Mouse (Mus musculus) CH12.LX (cell line): ENCODE data around the gene Abr. TPM values are rescaled to one million over a fixed set of nuclear protein-coding genes. Genes with fewer than 3 reads are reported as not detected.

ENCODE experiments used
- DNase-seq: peaks from one replicate; pipeline ENCODE4 v3.0.0-alpha.2; 2013; ENCODE audit errors: extremely low read depth
- H3K27ac ChIP-seq: 2 replicates; pipeline ENCODE4 v1.5.1; 2012; ENCODE audit warnings: low read depth, mild to moderate bottlenecking, control low read depth, moderate library complexity; ENCODE audit not compliant: insufficient read depth
- H3K27me3 ChIP-seq: replicated peaks from 2 replicates; pipeline ENCODE3; 2012; ENCODE audit warnings: inconsistent platforms
- H3K36me3 ChIP-seq, 2 experiments: replicated peaks in 1 of 2; 2 replicates each; pipeline versions ENCODE3 to v1.6.1; 2012; ENCODE audit warnings: inconsistent platforms in 1 of 2, low read length in 1 of 2, mild to moderate bottlenecking in 1 of 2, mixed read lengths in 1 of 2, moderate library complexity in 1 of 2; ENCODE audit not compliant: control insufficient read depth in 1 of 2, insufficient read depth in 1 of 2
- H3K4me1 ChIP-seq, 2 experiments: 2 replicates each; pipeline ENCODE4 v1.6.1; 2012; ENCODE audit warnings: inconsistent platforms in 1 of 2, moderate library complexity in 1 of 2; ENCODE audit not compliant: insufficient read depth in 2 of 2, control insufficient read depth in 1 of 2
- H3K4me2 ChIP-seq: 2 replicates; pipeline ENCODE4 v1.6.1; 2012; ENCODE audit warnings: low read depth, mild to moderate bottlenecking, control low read depth; ENCODE audit not compliant: poor library complexity, insufficient read depth, severe bottlenecking
- H3K4me3 ChIP-seq, 3 experiments: fragments of 150-350 bp in 1 of 3; sonication (generic) in 1 of 3; replicated peaks in 1 of 3; 2 replicates each; pipeline versions ENCODE3 to v1.5.1; 2011 to 2012; ENCODE audit warnings: low read depth in 2 of 3, low read length in 2 of 3, mild to moderate bottlenecking in 2 of 3, moderate library complexity in 2 of 3, control low read depth in 1 of 3, improper control_type of control experiment in 1 of 3, inconsistent platforms in 1 of 3, mixed read lengths in 1 of 3; ENCODE audit not compliant: poor library complexity in 1 of 3
- H3K79me2 ChIP-seq: replicated peaks from 2 replicates; pipeline ENCODE4 v1.6.1; 2012; ENCODE audit warnings: mild to moderate bottlenecking, moderate library complexity; ENCODE audit not compliant: control insufficient read depth, poor library complexity, insufficient read depth, severe bottlenecking; ENCODE audit errors: extremely low read depth
- H3K9ac ChIP-seq: 2 replicates; pipeline ENCODE4 v1.6.1; 2012; ENCODE audit warnings: low read depth, mild to moderate bottlenecking, control low read depth, moderate library complexity; ENCODE audit not compliant: insufficient read depth
- H3K9me3 ChIP-seq: replicated peaks from 2 replicates; pipeline ENCODE3; 2012; ENCODE audit warnings: low read length, inconsistent platforms, mixed read lengths
- BHLHE40 ChIP-seq: IDR thresholded peaks from 2 replicates; pipeline ENCODE4 v1.6.1; 2011; ENCODE audit warnings: mild to moderate bottlenecking, low read depth, low read length, improper control_type of control experiment
- CTCF ChIP-seq, 2 experiments: IDR thresholded peaks in 1 of 2; conservative IDR thresholded peaks in 1 of 2; 2 replicates each; pipeline ENCODE4 v1.5.1; 2011 to 2012; ENCODE audit warnings: low read depth in 2 of 2, low read length in 2 of 2, improper control_type of control experiment in 1 of 2, inconsistent platforms in 1 of 2, mild to moderate bottlenecking in 1 of 2, moderate library complexity in 1 of 2
- E2F4 ChIP-seq: IDR thresholded peaks from 2 replicates; pipeline ENCODE4 v1.6.1; 2011; ENCODE audit warnings: low read depth, low read length, improper control_type of control experiment; ENCODE audit not compliant: insufficient replicate concordance
- ELF1 ChIP-seq: IDR thresholded peaks from 2 replicates; pipeline ENCODE4 v1.6.1; 2014; ENCODE audit warnings: low read depth, mild to moderate bottlenecking, inconsistent platforms, low read length, improper control_type of control experiment
- EP300 ChIP-seq: IDR thresholded peaks from 2 replicates; pipeline ENCODE4 v1.6.1; 2011; ENCODE audit warnings: low read length, improper control_type of control experiment
- ETS1 ChIP-seq: conservative IDR thresholded peaks from 2 replicates; pipeline ENCODE4 v1.6.1; 2012; ENCODE audit warnings: low read depth, mild to moderate bottlenecking, inconsistent platforms, low read length, improper control_type of control experiment, moderate library complexity
- HCFC1 ChIP-seq: IDR thresholded peaks from 2 replicates; pipeline ENCODE4 v1.6.1; 2012; ENCODE audit warnings: low read depth, mild to moderate bottlenecking, inconsistent platforms, low read length, improper control_type of control experiment
- IRF4 ChIP-seq: IDR thresholded peaks from 2 replicates; pipeline ENCODE4 v1.6.1; 2014; ENCODE audit warnings: low read depth, mild to moderate bottlenecking, inconsistent platforms, low read length, improper control_type of control experiment
- KAT2A ChIP-seq: IDR thresholded peaks from 2 replicates; pipeline ENCODE4 v1.6.1; 2012; ENCODE audit warnings: low read length, improper control_type of control experiment, inconsistent platforms; ENCODE audit not compliant: insufficient replicate concordance
- MAFK ChIP-seq: IDR thresholded peaks from 2 replicates; pipeline ENCODE4 v1.6.1; 2011; ENCODE audit warnings: low read length, improper control_type of control experiment; ENCODE audit not compliant: insufficient replicate concordance
- MAZ ChIP-seq: IDR thresholded peaks from 2 replicates; pipeline ENCODE4 v1.6.1; 2012; ENCODE audit warnings: low read depth, mild to moderate bottlenecking, inconsistent platforms, low read length, improper control_type of control experiment, moderate library complexity
- MEF2A ChIP-seq: IDR thresholded peaks from 2 replicates; pipeline ENCODE4 v1.6.1; 2014; ENCODE audit warnings: low read depth, mild to moderate bottlenecking, inconsistent platforms, low read length, improper control_type of control experiment, borderline replicate concordance
- MYC ChIP-seq: IDR thresholded peaks from 2 replicates; pipeline ENCODE4 v1.6.1; 2011; ENCODE audit warnings: low read depth, mild to moderate bottlenecking, improper control_type of control experiment, low read length
- NELFE ChIP-seq: IDR thresholded peaks from 2 replicates; pipeline ENCODE4 v1.6.1; 2011; ENCODE audit warnings: low read depth, low read length, improper control_type of control experiment
- NRF1 ChIP-seq: IDR thresholded peaks from 2 replicates; pipeline ENCODE4 v1.6.1; 2014; ENCODE audit warnings: low read depth, mild to moderate bottlenecking, inconsistent platforms, low read length, improper control_type of control experiment, moderate library complexity
- POLR2A ChIP-seq: IDR thresholded peaks from 2 replicates; pipeline ENCODE4 v1.6.1; 2011; ENCODE audit warnings: low read depth, mild to moderate bottlenecking, improper control_type of control experiment, low read length
- RAD21 ChIP-seq: IDR thresholded peaks from 2 replicates; pipeline ENCODE4 v1.6.1; 2011; ENCODE audit warnings: low read depth, mild to moderate bottlenecking, low read length, improper control_type of control experiment, moderate library complexity
- RCOR1 ChIP-seq: conservative IDR thresholded peaks from 2 replicates; pipeline ENCODE4 v1.6.1; 2012; ENCODE audit warnings: low read depth, mild to moderate bottlenecking, inconsistent platforms, low read length, improper control_type of control experiment
- SMC3 ChIP-seq: IDR thresholded peaks from 2 replicates; pipeline ENCODE4 v1.6.1; 2011; ENCODE audit warnings: low read depth, low read length, improper control_type of control experiment
- TBP ChIP-seq: conservative IDR thresholded peaks from 2 replicates; pipeline ENCODE4 v1.6.1; 2011; ENCODE audit warnings: low read depth, low read length, improper control_type of control experiment
- UBTF ChIP-seq: IDR thresholded peaks from 2 replicates; pipeline ENCODE4 v1.6.1; 2012; ENCODE audit warnings: low read depth, mild to moderate bottlenecking, inconsistent platforms, low read length, improper control_type of control experiment, moderate library complexity
- USF2 ChIP-seq: conservative IDR thresholded peaks from 2 replicates; pipeline ENCODE4 v1.6.1; 2011; ENCODE audit warnings: low read depth, low read length, improper control_type of control experiment
- ZC3H11A ChIP-seq: IDR thresholded peaks from 2 replicates; pipeline ENCODE4 v1.6.1; 2012; ENCODE audit warnings: low read depth, mild to moderate bottlenecking, inconsistent platforms, low read length, improper control_type of control experiment
- ZKSCAN1 ChIP-seq: IDR thresholded peaks from 2 replicates; pipeline ENCODE4 v1.6.1; 2012; ENCODE audit warnings: low read depth, inconsistent platforms, low read length, improper control_type of control experiment, borderline replicate concordance
- ZMIZ1 ChIP-seq: IDR thresholded peaks from 2 replicates; pipeline ENCODE4 v1.6.1; 2012; ENCODE audit warnings: low read depth, mild to moderate bottlenecking, inconsistent platforms, low read length, improper control_type of control experiment
- dilution Hi-C: fragments of 300-500 bp; cut with MboI; formaldehyde crosslinking; loops from 2 replicates; pipeline ENCODE4 v1.14.3; 2020; ENCODE audit warnings: low sequenced_read_pairs; ENCODE audit not compliant: extremely low pct_unique_long_range_greater_than_20kb, extremely low pct_ligation_motif_present
- in situ Hi-C: fragments of 300-500 bp; cut with MboI; formaldehyde crosslinking; loops from 3 replicates; pipeline ENCODE4 v1.14.3; 2019; ENCODE audit warnings: low sequenced_read_pairs, low pct_ligation_motif_present, low pct_unique_long_range_greater_than_20kb, mixed read lengths
- polyA plus RNA-seq: library from polyadenylated mRNA; unstranded; fragments of >175 nt; gene quantifications from 2 replicates; pipeline ENCODE4 v1.2.1, GENCODE M21; 2012; ENCODE audit warnings: low read depth; ENCODE audit not compliant: insufficient read length
- total RNA-seq, 2 experiments: library from RNA; depleted of rRNA; stranded (reverse); fragments of 300-350 nt in 1 of 2; fragments of >200 nt in 1 of 2; gene quantifications; 2 replicates each; pipeline ENCODE4 v1.2.3; 2012 to 2014

The Abr gene
- total and polyA plus RNA-seq, 3 experiments, result 21.0 to 49.5 (median 37.4) TPM

- DNase-seq, result peak; percentile 27
- Histone ChIP-seq H3K36me3 (peaks cover 33 to 58% of the 10 kb centered on the region in 2 experiments), H3K9me3 (no peaks in the 10 kb centered on the region), H3K4me3 (no peak overlapping the region), H3K27ac (peak overlapping the region; percentile 11; the same call in 1 of the 2 replicates), H3K4me2 (no peak overlapping the region), H3K9ac (no peak overlapping the region), H3K79me2 (no peaks in the 10 kb centered on the region), H3K27me3 (no peaks in the 10 kb centered on the region), H3K4me1 (peaks cover 56 to 91% of the 10 kb centered on the region in 2 experiments)
- dilution Hi-C loops (no loop called here), in situ Hi-C loops (no loop called here)
- TF ChIP-seq E2F4, result no peak
- 0 out of 2 replicates have a peak, but pooled peaks have one; percentile 20 for TF ChIP-seq ETS1
- no peak for TF ChIP-seq ZKSCAN1
- TF ChIP-seq EP300, result peak; percentile 31; the same call in 1 of the 2 replicates
- TF ChIP-seq BHLHE40, result 0 out of 2 replicates have a peak, but pooled peaks have one; percentile 19
- peak; percentile 14; the same call in 1 of the 2 replicates for TF ChIP-seq UBTF
- TF ChIP-seq TBP, result peak; percentile 65
These were observed 160.4 kb downstream of the Abr start for GRCm38 (mm10) chr11:76461696-76462095.

GRCm38 (mm10) chr11:76461201-76461600 lies 160.9 kb downstream of the Abr start:
- Histone ChIP-seq H3K4me1 (peaks cover 57 to 91% of the 10 kb centered on the region in 2 experiments), H3K4me3 (no peak overlapping the region), H3K9ac (no peak overlapping the region), H3K36me3 (peaks cover 33 to 59% of the 10 kb centered on the region in 2 experiments), H3K9me3 (no peaks in the 10 kb centered on the region), H3K4me2 (no peak overlapping the region), H3K27me3 (no peaks in the 10 kb centered on the region), H3K27ac (no peak overlapping the region; the same call in 1 of the 2 replicates), H3K79me2 (no peaks in the 10 kb centered on the region)
- 0 out of 2 replicates have a peak, but pooled peaks have one; percentile 14 for TF ChIP-seq ELF1
- no peak for TF ChIP-seq MAFK
- TF ChIP-seq ZC3H11A, result no peak
- DNase-seq, result no peak
- in situ Hi-C loops (no loop called here), dilution Hi-C loops (no loop called here)

- DNase-seq, result no peak
- peaks cover 47 to 80% of the 10 kb centered on the region in 2 experiments for H3K4me1 ChIP-seq
- TF ChIP-seq RAD21, result peak; percentile 36
- no peak for TF ChIP-seq KAT2A
- no peak for TF ChIP-seq MYC
- no peak for TF ChIP-seq RCOR1
- no peak for TF ChIP-seq EP300
- no peak for TF ChIP-seq ELF1
- no peak for TF ChIP-seq ZC3H11A
- no peak for TF ChIP-seq POLR2A
- TF ChIP-seq NELFE, result no peak
- TF ChIP-seq SMC3, result peak; percentile 42
- TF ChIP-seq HCFC1, result no peak
- no peak for TF ChIP-seq MEF2A
- no peak for TF ChIP-seq MAZ
- no peak for TF ChIP-seq USF2
- no peak for TF ChIP-seq ETS1
- TF ChIP-seq ZMIZ1, result no peak
- TF ChIP-seq NRF1, result no peak
- peak in 1 of 2 experiments; percentile 45; a peak in 2 of 4 replicates for TF ChIP-seq CTCF (conservative IDR thresholded peaks at IDR 0.05 in 1 of 2, IDR thresholded peaks at IDR 0.05 in 1 of 2; ENCODE audit: low read depth in 2 of 2, low read length in 2 of 2)
- TF ChIP-seq IRF4, result no peak
- TF ChIP-seq, all 38 proteins: peak for 3
- H3K9me3 ChIP-seq, result no peaks in the 10 kb centered on the region
- no peak overlapping the region for H3K9ac ChIP-seq
- dilution Hi-C loops, result no loop called here
- H3K36me3 ChIP-seq, result peaks cover 37 to 70% of the 10 kb centered on the region in 2 experiments
- in situ Hi-C loops, result loop anchor here (5.0 to 10.0 kb wide), 2 partner anchors 33 to 185 kb away; no protein-coding TSS in a partner anchor
- no peaks in the 10 kb centered on the region for H3K27me3 ChIP-seq
- no peak overlapping the region for H3K4me3 ChIP-seq
- H3K27ac ChIP-seq, result peak overlapping the region; percentile 72; the same call in 1 of the 2 replicates
- H3K4me2 ChIP-seq, result no peak overlapping the region
- no peaks in the 10 kb centered on the region for H3K79me2 ChIP-seq
These were observed 162.6 kb downstream of the Abr start for GRCm38 (mm10) chr11:76459489-76459888.
